Mouse (Mus musculus) stomach, embryonic 15.5 days (tissue): ENCODE results near the gene Ufsp2. TPM values are rescaled to one million over a fixed set of nuclear protein-coding genes. Genes with fewer than 3 reads are reported as not detected.

Experiments
- ATAC-seq: fragments of 200-750 bp; cut with Nextera tagmentation; 2 replicates; pipeline ENCODE4 v1.8.0; 2017; ENCODE audit warnings: low read depth, moderate number of reproducible peaks, moderate TSS enrichment; ENCODE audit not compliant: insufficient read depth, low FRiP score
- H3K27ac ChIP-seq: fragments of 300-500 bp; sonication (generic); 2 replicates; pipeline ENCODE4 v1.5.1; 2015; ENCODE audit warnings: mild to moderate bottlenecking, inconsistent platforms
- H3K27me3 ChIP-seq: fragments of 300-500 bp; sonication (generic); replicated peaks from 2 replicates; pipeline ENCODE4 v1.6.1; 2015; ENCODE audit warnings: inconsistent platforms
- H3K36me3 ChIP-seq: fragments of 300-500 bp; sonication (generic); 2 replicates; pipeline ENCODE4 v1.6.1; 2015; ENCODE audit warnings: inconsistent platforms
- H3K4me1 ChIP-seq: fragments of 300-500 bp; sonication (generic); 2 replicates; pipeline ENCODE4 v1.6.1; 2015; ENCODE audit warnings: inconsistent platforms
- H3K4me2 ChIP-seq: fragments of 300-500 bp; sonication (generic); 2 replicates; pipeline ENCODE4 v1.6.1; 2015; ENCODE audit warnings: mild to moderate bottlenecking, inconsistent platforms
- H3K4me3 ChIP-seq: fragments of 300-500 bp; sonication (generic); replicated peaks from 2 replicates; pipeline ENCODE4 v1.5.1; 2015; ENCODE audit warnings: inconsistent platforms
- H3K9ac ChIP-seq: fragments of 300-500 bp; sonication (generic); 2 replicates; pipeline ENCODE4 v1.6.1; 2015; ENCODE audit warnings: inconsistent platforms
- H3K9me3 ChIP-seq: fragments of 300-500 bp; sonication (generic); 2 replicates; pipeline ENCODE4 v1.6.1; 2016; ENCODE audit warnings: inconsistent platforms
- WGBS: fragments of 180-500 bp; shearing (Covaris S2); methylation state at CpG from one replicate; pipeline ENCODE4 v1.1.7; 2015; 5-methylcytosine and 5-hydroxymethylcytosine counted together
- polyA plus RNA-seq: library from polyadenylated mRNA; unstranded; fragments of >200 nt; fragmentation: Nextera tagmentation; extraction: Ambion mirVana; gene quantifications from 2 replicates; pipeline ENCODE4 v1.2.1, GENCODE M21; 2015

Ufsp2 gene
- polyA plus RNA-seq, 1 experiment from 2014 or later = 93.2 TPM

DNA sequence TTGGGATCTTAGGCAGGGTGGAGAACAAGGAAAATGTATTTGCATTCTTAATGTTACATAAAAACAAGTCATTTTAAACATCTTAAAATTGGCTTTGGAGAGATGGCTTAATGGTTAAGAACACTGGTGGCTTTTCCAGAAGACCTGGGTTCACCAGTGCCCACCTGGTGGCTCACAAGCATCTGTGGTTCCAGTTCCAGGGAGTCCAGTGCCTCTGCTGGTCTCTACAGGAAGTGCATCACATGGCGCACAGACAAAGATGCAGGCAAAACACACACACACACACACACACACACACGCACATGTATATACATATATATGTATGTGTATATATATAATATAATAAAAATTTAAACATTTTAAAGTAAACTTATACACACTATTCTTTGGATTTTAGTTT is 18.8 kb downstream of the Ufsp2 start:
- no peak for ATAC-seq
- Histone ChIP-seq H3K27ac (no peak overlapping the region), H3K4me1 (peaks cover 1% of the 10 kb centered on the region; the same call in 1 of the 2 replicates), H3K9ac (no peak overlapping the region), H3K9me3 (no peaks in the 10 kb centered on the region), H3K4me3 (no peak overlapping the region), H3K36me3 (peaks cover 27% of the 10 kb centered on the region), H3K27me3 (no peaks in the 10 kb centered on the region), H3K4me2 (no peak overlapping the region)
- 95% methylated on average over 2 of the region's 2 CpGs for WGBS

DNA sequence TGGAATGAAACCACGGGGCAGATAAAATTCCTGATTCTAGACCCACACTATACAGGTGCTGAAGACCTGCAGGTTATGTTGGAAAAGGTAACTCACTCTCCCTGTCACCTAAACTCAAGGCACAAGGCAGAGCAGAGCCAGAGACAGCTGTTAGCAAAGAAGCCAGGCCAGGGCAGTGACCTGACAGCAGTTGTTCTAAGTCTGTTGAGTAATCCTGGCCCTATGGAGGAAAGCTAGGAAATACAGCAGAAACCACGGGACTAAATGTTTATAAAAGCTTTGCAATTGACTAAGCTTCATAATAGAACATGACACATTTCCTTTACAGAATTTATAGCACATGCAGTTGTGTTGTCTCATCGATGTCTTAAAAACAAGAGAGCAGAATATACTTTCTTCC is 20.2 kb downstream of the Ufsp2 start:
- Histone ChIP-seq H3K9ac (no peak overlapping the region), H3K27me3 (no peaks in the 10 kb centered on the region), H3K36me3 (peaks cover 21% of the 10 kb centered on the region), H3K4me2 (no peak overlapping the region), H3K4me3 (no peak overlapping the region), H3K4me1 (peaks cover 4% of the 10 kb centered on the region; the same call in 1 of the 2 replicates), H3K27ac (no peak overlapping the region), H3K9me3 (no peaks in the 10 kb centered on the region)
- WGBS = 71% methylated on average over 3 of the region's 3 CpGs
- ATAC-seq = no peak

DNA sequence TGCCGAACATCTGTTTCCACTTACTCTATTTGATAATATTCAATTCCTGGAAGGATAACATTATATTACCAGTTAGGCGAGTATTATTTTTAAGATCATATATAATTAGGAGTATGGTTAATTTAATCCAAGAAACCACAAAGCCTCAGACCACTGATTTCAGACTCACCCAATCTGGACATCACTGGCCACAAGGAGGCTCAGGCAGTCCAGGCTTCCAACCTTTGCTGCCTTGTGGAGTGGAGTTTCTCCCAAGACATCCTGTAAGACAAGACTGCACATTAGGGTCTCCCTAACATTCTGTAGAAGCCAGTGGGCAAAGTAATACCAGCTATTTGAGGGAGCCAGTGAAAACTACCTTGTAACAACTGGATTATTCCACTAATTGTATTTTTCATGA is 22.9 kb downstream of the Ufsp2 start:
- no peak overlapping the region for H3K4me3 ChIP-seq
- WGBS = 73% methylated on average over 2 of the region's 2 CpGs
- ATAC-seq = no peak

DNA sequence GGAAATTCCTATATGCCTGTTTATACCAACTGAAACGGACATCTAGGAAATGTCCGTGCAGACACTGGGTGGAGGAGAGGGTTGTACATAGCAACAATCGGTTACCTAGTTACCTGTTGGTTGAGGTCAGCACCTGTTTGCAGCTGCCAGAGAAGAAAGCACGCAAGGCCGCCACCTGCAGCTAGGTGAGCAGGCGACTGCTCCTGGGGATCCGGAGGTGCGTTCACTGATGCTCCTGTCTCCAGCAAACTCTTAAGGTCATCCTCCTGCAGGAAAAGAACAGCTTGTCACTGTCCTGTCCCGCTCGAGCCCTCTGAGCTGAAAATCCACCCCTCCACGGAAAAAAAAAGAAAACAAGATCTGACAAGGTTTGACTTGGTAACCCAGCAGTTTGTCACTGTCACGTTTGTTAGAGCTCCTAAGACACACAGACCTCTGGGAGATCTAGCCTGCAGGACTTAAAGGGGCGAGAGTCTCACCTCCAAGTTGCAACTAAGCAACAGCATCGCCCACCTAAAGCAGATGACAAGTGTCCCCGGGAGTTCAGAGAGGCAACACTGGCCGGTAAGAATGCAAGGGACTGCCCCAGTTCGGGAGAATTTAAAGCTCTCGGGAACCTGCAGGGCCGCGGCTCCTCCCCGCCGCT is 23.9 kb downstream of the Ufsp2 start, which contains the start of gene Lrp2bp:
Gene Lrp2bp, plus strand, starts transcription at position 166 of the 646 bp plus-strand sequence.
- H3K27me3 ChIP-seq = no peaks in the 10 kb centered on the region
- WGBS = 3% methylated on average over 22 of the region's 22 CpGs
- H3K4me3 ChIP-seq = peak within 1 kb of the TSS; percentile 53
- H3K9me3 ChIP-seq = no peaks in the 10 kb centered on the region
- H3K36me3 ChIP-seq = peaks cover 14% of the 10 kb centered on the region
- H3K9ac ChIP-seq = peak within 1 kb of the TSS; percentile 35; the same call in 1 of the 2 replicates
- peak within 1 kb of the TSS; percentile 74 for H3K4me2 ChIP-seq
- ATAC-seq = peak; percentile 28; the same call in 1 of the 2 replicates
- H3K27ac ChIP-seq = peak within 1 kb of the TSS; percentile 97
- H3K4me1 ChIP-seq = peaks cover 4% of the 10 kb centered on the region; the same call in 1 of the 2 replicates

More for the DNA sequence above, 22.9 kb downstream of the Ufsp2 start:
- no peak overlapping the region for H3K9ac ChIP-seq
- peak overlapping the region; percentile 42 for H3K4me2 ChIP-seq
- H3K9me3 ChIP-seq = no peaks in the 10 kb centered on the region
- no peaks in the 10 kb centered on the region for H3K27me3 ChIP-seq
- no peak overlapping the region for H3K27ac ChIP-seq
- H3K4me1 ChIP-seq = peaks cover 4% of the 10 kb centered on the region; the same call in 1 of the 2 replicates
- peaks cover 17% of the 10 kb centered on the region for H3K36me3 ChIP-seq

DNA sequence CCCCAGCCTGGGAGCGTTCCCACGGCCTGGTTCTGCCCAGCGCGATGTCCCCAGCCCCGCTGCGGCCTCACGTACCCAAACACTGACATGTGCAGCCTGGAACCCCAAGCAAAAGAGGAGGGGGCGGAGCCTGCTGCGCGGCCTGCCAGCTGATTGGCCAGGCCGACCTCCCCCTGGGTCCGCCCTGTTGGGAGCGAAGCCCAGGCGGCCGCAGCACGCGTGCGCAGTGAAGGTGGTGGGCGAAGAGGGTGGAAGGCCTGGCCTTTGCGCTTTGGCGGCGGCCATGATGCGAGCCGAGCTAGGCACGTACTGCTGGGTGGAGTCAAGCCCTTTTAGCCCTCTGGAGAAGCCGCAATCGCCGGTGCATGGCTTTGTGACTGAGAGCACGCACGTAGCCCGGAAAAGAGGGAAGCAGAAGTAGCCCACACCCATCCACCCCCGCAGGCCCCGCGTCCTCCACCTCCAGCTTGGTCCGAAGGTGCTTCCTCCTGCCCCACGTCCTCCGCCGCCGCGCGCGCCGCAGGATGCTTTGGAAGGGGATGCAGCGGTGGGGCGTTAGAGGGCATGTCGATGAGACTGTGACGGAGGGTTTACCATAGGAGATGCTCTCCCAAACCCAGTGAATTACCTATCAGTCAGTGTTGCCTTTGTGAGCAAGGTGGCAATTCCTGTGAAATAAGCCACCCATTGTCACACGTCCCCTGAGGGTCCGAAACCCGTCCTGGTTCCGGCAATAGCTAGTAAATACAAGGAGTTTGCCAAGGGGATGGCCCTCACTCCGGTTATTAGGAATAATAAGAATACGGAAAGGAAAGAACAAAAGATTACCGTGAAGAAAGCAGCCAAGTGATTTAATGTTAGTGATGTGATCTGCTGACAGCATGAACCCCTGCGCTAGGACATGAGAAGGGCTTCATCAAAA is 24.7 kb downstream of the Ufsp2 start:
- Histone ChIP-seq H3K27ac (peak overlapping the region; percentile 97), H3K4me3 (peak overlapping the region; percentile 53), H3K36me3 (peaks cover 14% of the 10 kb centered on the region), H3K9ac (peak overlapping the region; percentile 35; the same call in 1 of the 2 replicates), H3K4me2 (peak overlapping the region; percentile 74), H3K27me3 (no peaks in the 10 kb centered on the region), H3K9me3 (no peaks in the 10 kb centered on the region), H3K4me1 (peaks cover 4% of the 10 kb centered on the region; the same call in 1 of the 2 replicates)
- 5% methylated on average over 55 of the region's 55 CpGs for WGBS
- ATAC-seq = peak; percentile 98

DNA sequence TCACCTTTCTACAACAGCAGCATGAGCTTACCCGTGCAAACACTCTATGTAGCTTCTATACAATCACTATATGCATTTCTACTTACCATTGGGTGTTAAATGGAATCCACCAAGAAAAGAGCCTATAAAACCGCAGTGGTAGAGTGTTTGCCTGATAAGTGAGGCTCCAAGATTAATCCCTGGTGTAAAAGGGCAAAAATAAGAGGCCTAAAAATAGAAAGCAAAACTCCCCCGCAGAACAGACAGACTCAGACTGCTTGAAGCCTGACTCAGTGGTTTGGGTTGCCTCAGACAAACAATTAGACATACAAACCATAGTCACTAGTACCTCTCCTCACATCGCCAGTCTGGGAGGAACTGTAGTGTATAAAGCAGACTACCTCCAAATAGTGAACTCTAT is 30.3 kb downstream of the Ufsp2 start, which contains the start of gene Ankrd37:
Gene Ankrd37, minus strand, starts transcription at position 112 of the 400 bp plus-strand sequence.
- Histone ChIP-seq H3K4me1 (no peaks in the 10 kb centered on the region), H3K4me2 (no peak within 1 kb of the TSS), H3K9me3 (no peaks in the 10 kb centered on the region), H3K36me3 (no peaks in the 10 kb centered on the region), H3K4me3 (no peak within 1 kb of the TSS), H3K27ac (0 out of 2 replicates have a peak within 1 kb of the TSS, but pooled peaks have one; percentile 22), H3K27me3 (no peaks in the 10 kb centered on the region), H3K9ac (no peak within 1 kb of the TSS)
- WGBS = 63% methylated on average over 4 of the region's 4 CpGs
- no peak for ATAC-seq

DNA sequence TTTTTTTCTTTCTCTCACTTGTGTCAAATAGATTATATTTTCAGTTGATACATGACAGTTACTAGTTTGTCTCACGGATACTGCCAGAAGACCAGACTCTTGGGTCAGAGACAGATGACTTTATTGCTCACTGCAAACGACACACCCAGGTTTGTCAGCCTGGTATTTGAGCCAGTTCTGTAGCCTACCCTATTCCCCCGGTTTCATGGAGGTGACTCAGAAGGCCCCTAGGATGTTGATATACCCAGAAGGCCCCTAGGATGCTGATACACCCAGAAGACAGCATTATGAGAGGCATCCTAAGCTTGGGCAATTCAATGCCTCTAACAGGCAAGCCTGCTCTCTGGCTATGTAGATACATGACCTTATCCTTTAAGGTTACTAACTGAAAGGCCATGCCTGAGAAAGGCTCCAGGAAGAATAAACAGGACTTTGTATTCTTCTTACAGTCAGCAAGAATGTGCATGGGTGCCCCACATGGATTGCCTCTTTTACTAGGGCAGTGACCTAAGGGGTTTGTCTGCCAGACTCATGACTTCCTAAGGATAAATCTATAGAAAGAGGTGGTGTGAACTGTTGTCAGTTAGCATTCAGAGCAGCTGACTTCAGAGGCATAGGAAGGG is 31.8 kb downstream of the Ufsp2 start:
- Histone ChIP-seq H3K4me3 (no peak overlapping the region), H3K27ac (no peak overlapping the region), H3K4me2 (no peak overlapping the region), H3K4me1 (peaks cover 9% of the 10 kb centered on the region; the same call in 1 of the 2 replicates), H3K36me3 (no peaks in the 10 kb centered on the region), H3K9me3 (no peaks in the 10 kb centered on the region), H3K27me3 (no peaks in the 10 kb centered on the region), H3K9ac (no peak overlapping the region)
- 40% methylated on average over 3 of the region's 3 CpGs for WGBS
- ATAC-seq = no peak

DNA sequence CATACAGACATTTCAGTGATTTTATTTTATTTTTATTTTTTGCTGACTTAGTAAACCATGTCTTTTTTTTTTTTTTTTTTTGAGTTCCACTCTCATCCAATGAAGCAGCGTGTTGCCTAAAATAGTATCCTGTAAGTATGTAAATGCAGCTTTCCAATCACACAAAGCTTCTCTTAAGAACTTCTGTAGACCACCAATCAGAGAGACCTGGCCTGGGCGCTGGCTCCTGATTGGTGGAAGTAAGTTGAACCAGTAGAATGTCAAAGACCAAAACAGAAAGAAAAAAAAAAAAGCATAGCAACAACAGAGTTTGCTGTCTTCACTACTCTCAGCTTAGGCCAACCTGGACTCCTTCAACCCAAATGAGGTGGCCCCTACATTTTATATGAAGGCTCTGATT is 35.0 kb downstream of the Ufsp2 start:
- Histone ChIP-seq H3K27me3 (no peaks in the 10 kb centered on the region), H3K36me3 (no peaks in the 10 kb centered on the region), H3K4me2 (peak overlapping the region; percentile 43), H3K9ac (no peak overlapping the region), H3K4me3 (peak overlapping the region; percentile 7; the same call in 1 of the 2 replicates), H3K27ac (no peak overlapping the region), H3K9me3 (no peaks in the 10 kb centered on the region), H3K4me1 (peaks cover 9% of the 10 kb centered on the region; the same call in 1 of the 2 replicates)
- ATAC-seq = no peak
- WGBS = 66% methylated on average over 2 of the region's 2 CpGs

DNA sequence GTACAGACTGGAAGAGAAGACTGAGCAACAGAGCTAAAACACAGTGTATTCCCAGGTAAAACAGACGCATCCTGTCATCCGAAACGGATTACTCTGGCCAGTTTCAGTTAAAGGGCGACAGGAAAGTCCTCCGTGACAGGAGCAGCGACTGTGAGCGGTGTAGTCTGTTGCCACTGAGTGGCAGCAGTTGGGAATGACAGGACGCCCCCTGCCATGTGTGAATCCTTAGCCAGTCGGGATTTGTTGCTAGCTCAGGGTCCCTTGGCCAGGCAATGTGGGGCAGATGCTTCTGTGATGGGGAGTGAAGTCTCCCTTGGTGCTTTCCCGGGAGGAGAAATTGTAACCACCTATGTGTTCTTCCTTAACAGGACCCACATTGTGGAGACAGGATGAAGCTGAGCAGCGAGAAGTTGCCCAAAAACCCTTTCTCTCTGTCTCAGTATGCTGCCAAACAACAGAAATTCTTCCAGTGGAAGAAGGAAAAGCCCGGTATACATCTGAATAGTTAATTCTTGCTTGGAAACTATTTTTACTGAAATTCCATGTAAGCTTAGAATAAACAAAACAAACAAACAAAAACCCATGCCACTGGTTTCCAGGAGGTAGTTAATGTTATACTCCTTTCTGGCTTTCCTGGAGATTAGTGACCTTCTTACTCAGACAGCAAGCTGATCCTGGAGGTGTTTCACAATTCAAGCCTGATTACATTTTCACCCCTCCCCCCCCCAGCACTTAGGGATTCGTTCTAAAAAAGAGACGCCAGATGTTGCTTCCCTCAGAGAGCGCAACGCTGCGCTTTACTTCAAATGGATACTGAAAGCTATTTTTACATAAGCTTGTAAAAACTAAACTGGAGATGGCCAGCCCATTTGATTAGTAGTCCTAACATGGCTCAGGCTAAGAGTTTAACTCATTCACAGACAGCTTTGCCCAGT is 35.7 kb downstream of the Ufsp2 start:
- peak overlapping the region; percentile 43 for H3K4me2 ChIP-seq
- no peak for ATAC-seq
- H3K27me3 ChIP-seq = no peaks in the 10 kb centered on the region
- H3K4me1 ChIP-seq = peaks cover 9% of the 10 kb centered on the region; the same call in 1 of the 2 replicates
- no peaks in the 10 kb centered on the region for H3K9me3 ChIP-seq
- no peak overlapping the region for H3K27ac ChIP-seq
- 12% methylated on average over 17 of the region's 17 CpGs for WGBS
- no peaks in the 10 kb centered on the region for H3K36me3 ChIP-seq
- H3K9ac ChIP-seq = no peak overlapping the region
- H3K4me3 ChIP-seq = peak overlapping the region; percentile 7; the same call in 1 of the 2 replicates

DNA sequence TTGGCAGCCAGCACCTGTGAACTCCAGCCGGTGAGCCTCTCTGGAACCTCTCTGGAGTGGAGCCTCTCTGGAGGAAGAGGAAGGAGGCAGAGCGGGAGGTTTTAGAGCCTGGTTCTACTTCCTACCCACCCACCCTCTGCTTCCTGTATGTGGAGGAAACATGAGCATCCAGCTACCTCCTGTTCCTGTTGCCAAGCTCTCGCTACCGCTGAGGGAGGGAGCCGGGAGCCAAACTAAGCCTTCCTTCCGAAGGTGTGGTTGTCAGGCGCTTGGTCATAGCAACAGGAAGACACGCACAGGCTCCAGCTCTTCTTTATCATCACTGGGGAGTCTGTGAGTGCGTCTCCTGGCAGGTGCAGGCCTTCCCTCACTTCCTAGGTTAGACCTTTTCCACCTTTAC is 46.9 kb downstream of the Ufsp2 start:
- Histone ChIP-seq H3K4me1 (no peaks in the 10 kb centered on the region), H3K9me3 (no peaks in the 10 kb centered on the region), H3K27me3 (no peaks in the 10 kb centered on the region), H3K4me2 (no peak overlapping the region), H3K36me3 (no peaks in the 10 kb centered on the region), H3K9ac (no peak overlapping the region), H3K27ac (no peak overlapping the region), H3K4me3 (no peak overlapping the region)
- WGBS = 85% methylated on average over 9 of the region's 9 CpGs
- ATAC-seq = no peak

DNA sequence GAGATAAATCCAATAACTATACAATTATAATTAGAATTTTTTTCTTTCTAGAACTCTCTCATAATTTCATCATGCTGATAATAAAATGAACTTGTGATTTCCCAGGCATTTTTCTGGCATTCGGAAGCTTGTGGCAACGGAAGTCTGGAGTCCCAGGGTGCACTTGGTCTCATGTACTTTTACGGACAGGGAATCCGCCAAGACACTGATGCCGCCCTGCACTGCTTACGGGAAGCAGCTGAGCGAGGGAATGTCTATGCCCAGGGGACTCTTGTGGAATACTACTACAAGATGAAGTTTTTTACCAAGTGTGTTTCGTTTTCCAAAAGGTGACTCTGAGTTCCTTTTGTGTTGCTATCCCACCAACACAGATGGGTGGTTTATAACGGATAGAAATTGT is 47.4 kb downstream of the Ufsp2 start:
- Histone ChIP-seq H3K9me3 (no peaks in the 10 kb centered on the region), H3K27me3 (no peaks in the 10 kb centered on the region), H3K4me3 (no peak overlapping the region), H3K9ac (no peak overlapping the region), H3K27ac (no peak overlapping the region), H3K4me1 (no peaks in the 10 kb centered on the region), H3K4me2 (no peak overlapping the region), H3K36me3 (no peaks in the 10 kb centered on the region)
- no peak for ATAC-seq
- 94% methylated on average over 9 of the region's 9 CpGs for WGBS
